ENCODE assay signal across 8 mouse cellular contexts in genomic region chr3:101300271-101301071, GRCm38 (mm10). TPM values are rescaled to one million over a fixed set of nuclear protein-coding genes. Genes with fewer than 3 reads are reported as not detected.
DNase-seq lines count a peak whose midpoint lies in the region; ATAC-seq and TF ChIP-seq lines count a peak whose summit lies in the region.

No protein-coding gene starts in this region.

- no peaks in the 10 kb centered on the region for H3K36me3 ChIP-seq in kidney, embryonic 14.5 days (ENCODE audit: control insufficient read depth, insufficient read depth, low read length)
- no peaks in the 10 kb centered on the region for H3K36me3 ChIP-seq in heart, embryonic 14.5 days (ENCODE audit: control insufficient read depth, insufficient read depth, low read length)
- H3K36me3 ChIP-seq in midbrain, embryonic 11.5 days (ENCODE audit: control insufficient read depth, insufficient read depth, low read length) = no peaks in the 10 kb centered on the region
- no peaks in the 10 kb centered on the region for H3K36me3 ChIP-seq in thymus, adult 2 months (ENCODE audit: control insufficient read depth, insufficient read depth, low read length)

- no peaks in the 10 kb centered on the region for H3K9me3 ChIP-seq in kidney, embryonic 14.5 days (ENCODE audit: control insufficient read depth, low read length)
- H3K9me3 ChIP-seq in heart, embryonic 14.5 days (ENCODE audit: control insufficient read depth, low read length) = no peaks in the 10 kb centered on the region
- no peaks in the 10 kb centered on the region for H3K9me3 ChIP-seq in midbrain, embryonic 11.5 days (ENCODE audit: control insufficient read depth, low read length)

- H3K4me2 ChIP-seq in kidney, embryonic 14.5 days (replicated peaks; ENCODE audit: low read depth, low read length) = peak overlapping the region; percentile 26
- peak overlapping the region; percentile 62 for H3K4me2 ChIP-seq in heart, embryonic 14.5 days (ENCODE audit: low read length)
- peak overlapping the region; percentile 23; the same call in 1 of the 2 replicates for H3K4me2 ChIP-seq in midbrain, embryonic 11.5 days

- 0 out of 2 replicates have a peak, but pooled peaks have one; percentile 36 for ATAC-seq in kidney, embryonic 14.5 days (ENCODE audit: low FRiP score, low TSS enrichment)
- ATAC-seq in common myeloid progenitor, adult 5-6 weeks (replicated peaks; ENCODE audit: low read depth, poor library complexity, severe bottlenecking) = peak; percentile 51
- 0 out of 2 replicates have a peak, but pooled peaks have one; percentile 27 for ATAC-seq in heart, embryonic 14.5 days (ENCODE audit: insufficient number of reproducible peaks, insufficient read depth, low FRiP score, low read depth)
- peak; percentile 22; the same call in 1 of the 2 replicates for ATAC-seq in midbrain, embryonic 11.5 days (ENCODE audit: low FRiP score)

- DNase-seq in kidney, postnatal 36 days = no peak
- DNase-seq in layer of hippocampus, postnatal 10 days (ENCODE audit: low spot score in 2 of 2) = peak; percentile 65 to 72
- peak; percentile 92 for DNase-seq in midbrain, embryonic 11.5 days (ENCODE audit: low spot score, missing footprints)
- DNase-seq in thymus, adult 2 months = no peak
- no peak for DNase-seq in spleen, postnatal 4 days (ENCODE audit: low spot score in 2 of 2)

- no peak for TF ChIP-seq POLR2A in thymus, adult 2 months (IDR thresholded peaks at IDR 0.05; ENCODE audit: control insufficient read depth, extremely low read depth, insufficient read depth, low read length, poor library complexity)

- TF ChIP-seq CTCF in thymus, adult 2 months (IDR thresholded peaks at IDR 0.05; ENCODE audit: borderline replicate concordance, control insufficient read depth, extremely low read depth, insufficient read depth, low read length, poor library complexity) = no peak

- no peak overlapping the region for H3K27ac ChIP-seq in kidney, embryonic 14.5 days (ENCODE audit: low read depth, low read length)
- H3K27ac ChIP-seq in heart, embryonic 14.5 days (replicated peaks in 1 of 2; ENCODE audit: control insufficient read depth in 1 of 2, insufficient read depth in 1 of 2, low read depth in 2 of 2, low read length in 2 of 2) = peak overlapping the region in 1 of 2 experiments; percentile 19; a peak in 1 of 4 replicates
- no peak overlapping the region for H3K27ac ChIP-seq in midbrain, embryonic 11.5 days (ENCODE audit: low read depth, low read length)
- peak overlapping the region; percentile 36; the same call in 1 of the 2 replicates for H3K27ac ChIP-seq in thymus, adult 2 months (ENCODE audit: control insufficient read depth, insufficient read depth, low read length)

- 0 out of 2 replicates have a peak, but pooled peaks cover 3% of the 10 kb centered on the region for H3K4me1 ChIP-seq in kidney, embryonic 14.5 days (ENCODE audit: control insufficient read depth, insufficient read depth, low read length)
- H3K4me1 ChIP-seq in heart, embryonic 14.5 days (ENCODE audit: control insufficient read depth in 2 of 2, insufficient read depth in 2 of 2, low read length in 2 of 2) = peaks cover 13 to 15% of the 10 kb centered on the region in 2 experiments; a peak in 3 of 4 replicates
- peaks cover 8% of the 10 kb centered on the region for H3K4me1 ChIP-seq in midbrain, embryonic 11.5 days (ENCODE audit: control insufficient read depth, insufficient read depth, low read length)
- H3K4me1 ChIP-seq in thymus, adult 2 months (replicated peaks; ENCODE audit: control insufficient read depth, insufficient read depth, low read length) = peaks cover 48% of the 10 kb centered on the region

- 34% methylated on average over 23 of the region's 23 CpGs for WGBS in kidney, embryonic 14.5 days
- WGBS in heart, embryonic 14.5 days = 17% methylated on average over 23 of the region's 23 CpGs
- 31% methylated on average over 23 of the region's 23 CpGs for WGBS in midbrain, embryonic 11.5 days
- 14% methylated on average over 23 of the region's 23 CpGs for WGBS in thymus, adult 2 months

- 0 out of 2 replicates have a peak, but pooled peaks cover 3% of the 10 kb centered on the region for H3K27me3 ChIP-seq in kidney, embryonic 14.5 days (ENCODE audit: control insufficient read depth, insufficient read depth, low read length)
- H3K27me3 ChIP-seq in heart, embryonic 14.5 days (ENCODE audit: control insufficient read depth, insufficient read depth, low read length) = no peaks in the 10 kb centered on the region
- peaks cover 3% of the 10 kb centered on the region for H3K27me3 ChIP-seq in midbrain, embryonic 11.5 days (ENCODE audit: control insufficient read depth, insufficient read depth, low read length)
- H3K27me3 ChIP-seq in thymus, adult 2 months (ENCODE audit: control insufficient read depth, insufficient read depth, low read length) = no peaks in the 10 kb centered on the region

- H3K4me3 ChIP-seq in kidney, embryonic 14.5 days (ENCODE audit: low read length) = no peak overlapping the region
- H3K4me3 ChIP-seq in heart, embryonic 14.5 days (ENCODE audit: control insufficient read depth in 1 of 2, insufficient read depth in 1 of 2, low read depth in 1 of 2, low read length in 2 of 2) = peak overlapping the region; percentile 7 to 21; a peak in 3 of 4 replicates
- H3K4me3 ChIP-seq in midbrain, embryonic 11.5 days (ENCODE audit: low read depth, low read length) = no peak overlapping the region
- peak overlapping the region; percentile 42 for H3K4me3 ChIP-seq in thymus, adult 2 months (ENCODE audit: control insufficient read depth, insufficient read depth, low read length)

- H3K9ac ChIP-seq in kidney, embryonic 14.5 days (ENCODE audit: low read depth, low read length) = no peak overlapping the region
- peak overlapping the region; percentile 55 for H3K9ac ChIP-seq in heart, embryonic 14.5 days (ENCODE audit: low read length)
- peak overlapping the region; percentile 34; the same call in 1 of the 2 replicates for H3K9ac ChIP-seq in midbrain, embryonic 11.5 days (ENCODE audit: low read length)

RNA-seq across cellular contexts. Expression of gene Cd2, which starts 12.7 kb away (rescaled TPM):
- polyA plus RNA-seq in kidney, embryonic 14.5 days (2014; fragmentation: Nextera tagmentation; extraction: Ambion mirVana) = not detected in 2 replicates
- 1.2 TPM in 1 of 2 replicates, not detected in the other for total RNA-seq in common myeloid progenitor, adult 5-6 weeks (2017)
- not detected in 2 replicates for polyA plus RNA-seq in heart, embryonic 14.5 days (2014; fragmentation: Nextera tagmentation; extraction: Ambion mirVana)
- total RNA-seq in layer of hippocampus, postnatal 10 days (2021) = not detected
- 0.28 TPM in 1 of 2 replicates, not detected in the other for polyA plus RNA-seq in midbrain, embryonic 11.5 days (2014; fragmentation: Nextera tagmentation; extraction: Ambion mirVana)
- 97.5 and 117 TPM in 2 replicates for polyA plus RNA-seq in thymus, adult 2 months (2012; rRNA removed)

Comparison
In these comparisons a context has a peak if more than half of its experiments do, and no peak if none do; other contexts are left out.
1. H3K4me3 ChIP-seq: peak in heart, embryonic 14.5 days (2 of 2) and thymus, adult 2 months (single experiment); none in kidney, embryonic 14.5 days (single experiment) and midbrain, embryonic 11.5 days (single experiment).
2. DNase-seq: peak in layer of hippocampus, postnatal 10 days (2 of 2) and midbrain, embryonic 11.5 days (single experiment); none in kidney, postnatal 36 days (0 of 2), thymus, adult 2 months (single experiment) and spleen, postnatal 4 days (0 of 2).
3. RNA of gene Cd2, which starts 12.7 kb away (polyA plus RNA-seq): 97.5 to 117 TPM in thymus, adult 2 months; not detected in kidney, embryonic 14.5 days, not detected in heart, embryonic 14.5 days and 0.28 TPM in midbrain, embryonic 11.5 days; every median in the first group is over 10 times any median in the second.
4. Peak in every context shown above with its lines, with median percentiles within 50 percentile points of each other: ATAC-seq and H3K4me2 ChIP-seq.